Mouse (Mus musculus): Measurements from ENCODE around the gene Pde9a.

Pde9a gene

GRCm38 (mm10) chr17:31503936-31504335, 117.9 kb downstream of the Pde9a start:
- in situ Hi-C loops (cut with MboI, MseI) = no loop called here

DNA sequence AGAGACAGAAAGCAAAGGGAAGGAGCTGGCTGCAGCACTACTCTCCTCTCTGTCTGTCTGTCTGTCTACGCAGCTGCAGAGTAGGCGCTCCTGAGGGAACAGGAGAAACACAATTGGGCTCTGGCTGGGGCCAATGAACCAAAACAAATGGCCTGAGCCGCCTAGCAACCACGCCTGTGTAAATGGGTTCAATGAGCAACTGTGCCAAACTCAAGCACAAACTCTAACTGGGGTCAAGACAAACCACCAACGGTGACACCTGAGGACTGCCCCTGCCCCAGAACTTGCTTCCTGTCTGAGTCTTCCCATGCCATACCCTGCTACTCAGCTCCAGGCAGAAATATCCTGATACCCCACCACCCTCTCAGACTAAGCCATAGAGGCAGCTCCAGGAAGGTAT, 119.0 kb downstream of the Pde9a start:
- in situ Hi-C loops (cut with MboI, MseI) = no loop called here

DNA sequence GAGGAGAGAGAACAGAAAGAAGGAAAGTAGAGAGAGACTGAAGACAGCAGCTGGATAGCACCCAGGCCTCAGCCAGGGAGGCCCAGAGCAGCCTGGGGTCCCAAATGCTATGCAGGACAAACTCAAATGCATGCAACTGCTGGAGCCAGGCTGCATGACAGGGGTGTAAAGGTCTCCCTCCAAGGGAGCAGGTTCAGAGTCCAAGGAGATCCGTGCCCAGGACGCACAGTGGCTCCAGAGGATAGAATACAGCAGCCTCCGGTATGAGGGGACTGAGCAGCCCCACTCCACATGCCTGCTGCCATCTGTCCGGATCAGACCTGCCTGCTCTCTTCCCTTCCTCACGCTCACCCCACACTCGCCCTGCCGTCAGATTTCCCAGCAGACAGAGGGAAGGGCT, 120.3 kb downstream of the Pde9a start:
- in situ Hi-C loops (cut with MboI, MseI) = no loop called here

DNA sequence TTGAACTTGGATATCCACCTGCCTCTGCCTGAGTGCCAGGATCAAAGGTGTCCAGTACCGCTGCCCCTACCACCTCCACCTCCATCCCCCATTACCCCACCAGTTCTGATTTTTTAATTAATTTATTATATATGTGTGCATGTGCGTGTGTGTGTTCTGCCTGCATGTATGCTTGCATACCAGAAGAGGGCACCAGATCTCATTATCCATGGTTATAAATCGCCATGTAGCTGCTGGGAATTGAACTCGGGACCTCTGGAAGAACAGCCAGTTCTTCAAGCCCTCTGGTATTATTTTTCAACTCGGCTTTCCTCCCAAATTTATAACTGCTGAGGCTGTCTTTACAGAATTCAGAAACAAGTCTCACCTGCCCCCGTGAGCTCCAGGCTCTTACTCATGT, 124.9 kb downstream of the Pde9a start:
- in situ Hi-C loops (cut with MboI, MseI) = loop anchor here (5.0 to 10.0 kb wide), 3 partner anchors 146 to 534 kb away; partner anchors contain the start of genes Hsf2bp (in 1 of the 2), Rrp1b (in 1 of the 2) and U2af1 (in 1 of the 2)

DNA sequence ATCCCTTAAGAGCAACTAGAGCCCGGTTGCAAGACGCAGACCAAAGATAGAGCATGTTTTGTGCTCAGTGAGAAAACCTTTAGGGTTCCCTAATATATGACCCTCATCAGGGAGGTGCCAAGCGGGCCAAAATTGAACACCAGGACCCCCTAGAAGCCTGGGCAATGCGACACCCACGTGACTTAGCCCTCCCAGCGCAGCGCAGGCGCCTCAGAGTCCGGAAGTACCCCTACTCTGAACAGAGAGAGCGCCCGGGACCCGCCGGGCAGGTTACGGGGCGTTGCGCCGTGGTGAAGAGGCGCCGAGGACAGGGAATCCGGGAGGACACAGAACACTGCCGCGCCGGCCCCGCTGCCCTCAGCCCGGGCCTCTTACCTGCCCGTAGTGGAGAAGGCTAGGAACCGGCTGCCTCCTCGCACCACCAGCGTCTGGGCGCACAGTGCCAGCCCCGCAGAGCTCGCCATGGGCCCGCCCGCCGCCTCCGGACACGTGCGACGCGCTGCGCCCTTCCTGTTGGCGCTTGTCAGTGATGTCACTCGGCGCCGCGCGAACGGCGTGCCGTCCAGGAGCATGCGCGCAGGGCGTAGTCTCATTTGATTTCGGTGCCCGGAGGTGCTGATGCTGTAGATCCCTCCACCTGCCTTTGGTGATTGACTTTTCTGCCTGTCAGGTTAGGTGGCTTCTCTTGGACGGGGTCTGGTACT, 125.9 kb downstream of the Pde9a start:
- in situ Hi-C loops (cut with MboI, MseI) = loop anchor here (5.0 to 10.0 kb wide), 3 partner anchors 145 to 533 kb away; partner anchors contain the start of genes Hsf2bp (in 1 of the 2), Rrp1b (in 1 of the 2) and U2af1 (in 1 of the 2)

DNA sequence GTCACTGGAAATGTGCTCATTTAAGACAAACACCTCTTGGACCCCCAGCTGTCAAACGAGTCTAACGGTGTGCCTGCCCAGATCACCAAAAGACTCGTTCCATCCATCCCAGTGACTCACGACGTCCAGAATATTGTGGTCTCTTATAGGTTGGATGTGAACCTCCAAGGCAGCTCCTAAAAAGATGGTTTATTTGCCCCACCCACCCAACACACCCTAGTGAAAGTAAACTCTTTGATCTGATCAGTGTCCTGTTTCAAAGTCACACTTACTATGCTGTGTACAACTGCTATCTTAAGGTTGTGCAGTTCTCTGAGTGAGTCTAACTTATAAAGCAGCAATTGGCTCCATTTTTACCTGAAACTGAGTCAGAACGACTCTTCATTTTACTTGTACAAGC, 126.6 kb downstream of the Pde9a start:
- in situ Hi-C loops (cut with MboI, MseI) = loop anchor here (5.0 to 10.0 kb wide), 3 partner anchors 145 to 532 kb away; partner anchors contain the start of genes Hsf2bp (in 1 of the 2), Rrp1b (in 1 of the 2) and U2af1 (in 1 of the 2)

DNA sequence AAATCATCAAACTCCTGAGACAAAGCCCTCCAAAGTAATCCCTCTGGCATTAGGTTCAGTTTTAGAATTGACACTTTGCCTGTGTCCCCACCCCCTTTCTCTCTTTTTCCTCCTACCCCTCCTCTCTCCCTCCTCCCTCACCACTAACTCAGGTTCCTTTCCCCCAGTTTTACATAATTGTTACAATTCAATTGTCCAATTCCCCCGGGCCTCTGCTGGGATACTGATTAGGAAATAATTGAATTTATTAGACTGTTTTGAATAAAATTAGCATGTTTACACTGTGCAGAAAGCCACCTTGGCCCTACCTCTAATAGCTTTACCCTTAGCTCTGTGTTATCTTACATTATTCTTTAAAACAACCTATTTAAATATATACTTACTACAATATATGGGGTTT, 128.7 kb downstream of the Pde9a start:
- in situ Hi-C loops (cut with MboI, MseI) = loop anchor here (5.0 to 10.0 kb wide), 4 partner anchors 48 to 530 kb away; partner anchors contain the start of genes Hsf2bp (in 1 of the 2), Pknox1 (in 1 of the 2), Rrp1b (in 1 of the 2) and U2af1 (in 1 of the 2)

DNA sequence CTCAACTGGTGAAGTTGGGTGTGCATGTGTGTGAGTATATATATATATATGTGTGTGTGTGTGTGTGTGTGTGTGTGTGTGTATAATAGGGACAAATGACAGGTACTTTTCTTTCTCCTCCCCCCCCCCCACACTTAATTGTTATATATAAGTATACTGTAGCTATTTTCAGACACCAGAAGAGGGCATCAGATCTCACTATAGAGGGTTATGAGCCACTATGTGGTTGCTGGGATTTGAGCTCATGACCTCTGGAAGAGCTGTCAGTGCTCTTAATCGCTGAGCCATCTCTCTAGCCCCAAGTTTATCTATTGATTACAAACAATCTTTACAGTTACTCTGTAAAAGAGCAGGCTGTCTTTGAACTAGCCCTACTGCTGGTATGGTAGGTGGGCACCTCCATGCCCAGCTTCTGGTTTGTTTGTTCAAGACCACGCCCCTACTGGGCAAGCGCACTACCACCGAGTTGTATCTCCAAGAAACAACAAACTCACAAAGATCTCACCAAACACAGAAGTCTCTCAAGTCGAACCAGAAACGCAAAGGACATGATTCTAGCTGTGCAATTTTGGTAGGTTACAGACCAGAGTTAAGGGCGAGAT, 133.4 kb downstream of the Pde9a start:
- in situ Hi-C loops (cut with MboI, MseI) = loop anchor here (5.0 to 10.0 kb wide), 3 partner anchors 43 to 525 kb away; partner anchors contain the start of genes Hsf2bp (in 1 of the 2), Pknox1 (in 1 of the 2) and Rrp1b (in 1 of the 2)

DNA sequence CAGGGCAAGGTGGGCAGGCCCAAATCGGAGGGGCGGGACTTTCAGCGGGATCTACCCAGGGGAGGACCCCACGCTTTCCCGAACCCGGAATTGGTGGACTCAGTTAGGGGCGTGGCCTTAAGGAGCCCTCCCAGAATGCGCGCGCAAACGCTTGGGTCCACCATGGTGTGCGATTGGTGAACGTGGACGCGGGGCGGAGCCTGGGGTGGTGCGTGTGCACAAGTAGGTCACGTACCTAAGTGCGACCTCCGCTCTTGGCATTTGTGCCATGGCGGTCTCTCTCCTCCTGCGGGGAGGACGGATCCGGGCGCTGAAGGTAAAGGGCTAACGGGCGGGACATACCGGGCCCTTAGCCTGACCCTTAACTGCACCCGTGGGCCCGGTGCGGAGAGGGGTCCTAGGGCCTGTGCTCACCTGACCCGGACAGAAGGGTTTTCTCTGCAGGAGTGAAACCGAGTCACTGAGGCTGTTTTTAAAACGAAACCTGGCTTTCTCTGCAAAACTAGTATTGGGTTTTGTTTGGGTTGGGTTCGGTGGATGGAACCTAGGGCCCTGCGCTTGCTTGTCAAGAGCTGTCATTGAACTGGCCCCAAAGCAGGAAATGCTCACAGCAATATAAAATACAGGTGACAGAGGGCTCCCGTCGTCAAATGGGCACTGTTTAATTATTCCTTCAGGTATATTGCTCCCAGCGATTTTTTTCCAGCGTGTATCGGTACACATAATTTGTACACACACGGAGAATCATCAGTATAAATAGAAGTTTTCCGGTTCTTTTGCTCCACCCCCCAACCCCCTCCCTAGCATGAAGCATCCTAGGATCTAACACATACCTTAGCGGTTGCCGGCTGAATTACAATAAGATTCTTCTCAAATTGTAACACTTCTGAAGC, 134.2 kb downstream of the Pde9a start, which contains the start of the genes Wdr4 and Ndufv3:
Gene Wdr4, minus strand, starts transcription at position 35 of the 893 bp plus-strand sequence.
Gene Ndufv3, plus strand, starts transcription at position 170 of the 893 bp plus-strand sequence.
- in situ Hi-C loops (cut with MboI, MseI) = loop anchor here (5.0 to 10.0 kb wide), 3 partner anchors 42 to 525 kb away; partner anchors contain the start of genes Hsf2bp (in 1 of the 2), Pknox1 (in 1 of the 2) and Rrp1b (in 1 of the 2)

GRCm38 (mm10) chr17:31520895-31521294, 134.9 kb downstream of the Pde9a start:
- in situ Hi-C loops (cut with MboI, MseI) = no loop called here

DNA sequence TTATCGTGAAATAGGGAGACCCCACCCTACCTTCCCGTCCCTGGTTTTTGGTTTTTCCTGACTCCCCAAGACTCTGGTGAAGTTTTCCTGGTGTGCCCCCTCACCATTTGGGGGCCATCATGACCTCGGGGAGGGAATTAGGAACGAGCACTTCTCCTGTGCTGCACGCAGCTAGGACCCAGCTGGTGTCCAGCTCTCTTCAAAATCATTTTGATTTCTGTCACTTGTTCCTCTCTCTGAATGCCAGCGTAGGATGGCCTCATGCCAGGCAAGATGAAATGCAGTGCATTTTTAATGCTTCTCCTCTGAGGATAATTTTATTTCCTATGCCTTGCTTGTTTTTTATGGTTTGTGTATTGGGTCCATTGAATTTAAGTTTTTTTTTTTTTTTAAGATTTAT, 135.9 kb downstream of the Pde9a start:
- in situ Hi-C loops (cut with MboI, MseI) = no loop called here

DNA sequence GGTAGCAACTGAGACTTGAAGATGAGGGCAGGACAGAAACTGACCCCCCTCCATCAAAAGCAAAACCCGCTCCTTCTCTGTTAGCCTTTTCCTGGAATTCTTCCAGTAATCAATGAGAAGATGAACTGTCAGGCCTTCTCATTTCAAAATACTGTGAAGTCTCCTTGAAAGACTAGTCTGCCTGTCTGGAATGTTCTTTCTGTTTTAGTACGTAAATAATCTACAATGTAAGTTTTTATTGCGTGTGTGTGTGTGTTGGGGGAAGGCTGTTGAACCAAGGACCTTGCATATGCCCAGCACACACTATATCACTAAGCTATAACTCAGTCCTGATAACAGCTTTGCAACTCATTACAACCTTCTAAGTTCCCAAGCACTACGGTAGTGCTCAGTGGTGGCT, 139.1 kb downstream of the Pde9a start:
- in situ Hi-C loops (cut with MboI, MseI) = no loop called here

GRCm38 (mm10) chr17:31525816-31526215, 139.8 kb downstream of the Pde9a start:
- in situ Hi-C loops (cut with MboI, MseI) = no loop called here
